ENCODE assay signal across 29 mouse cellular contexts in genomic region chr11:48863808-48864207, GRCm38 (mm10). TPM values are rescaled to one million over a fixed set of nuclear protein-coding genes. Genes with fewer than 3 reads are reported as not detected.
"Had no signal": no experiment of that assay in that cellular context is flagged by ENCODE, and none has a peak within 500 bp of the region (broad histone marks: within the 10 kb centered on the region; RNA-seq: fewer than 3 reads in every experiment).

No protein-coding gene starts in this region.

- DNase-seq: cerebellum, adult 8-10 months; cerebellum, adult 9-10 months; cerebellum, adult 9-11 months; cerebellum, postnatal 10 days; cerebellum, postnatal 14 days; cerebellum, postnatal 25 days; cerebellum, postnatal 36 days; embryo, embryonic 11 days; forebrain, postnatal 0 days; gastrocnemius, adult 2 months; gastrocnemius, postnatal 10 days; gastrocnemius, postnatal 14 days; gastrocnemius, postnatal 25 days; gastrocnemius, postnatal 36 days; heart, adult 18-20 months; heart, adult 2 months had no signal

- H3K4me3 ChIP-seq: embryonic facial prominence, embryonic 10.5 days; embryonic facial prominence, embryonic 12.5 days; embryonic facial prominence, embryonic 13.5 days; embryonic facial prominence, embryonic 15.5 days; erythroblast, embryonic 14.5 days; forebrain, embryonic 10.5 days; forebrain, embryonic 12.5 days; forebrain, embryonic 13.5 days; forebrain, embryonic 15.5 days; gastrocnemius, adult 2 months; heart, adult 2 months; heart, embryonic 10.5 days had no signal

- H3K36me3 ChIP-seq: embryonic facial prominence, embryonic 10.5 days; embryonic facial prominence, embryonic 12.5 days; embryonic facial prominence, embryonic 13.5 days; embryonic facial prominence, embryonic 15.5 days; forebrain, embryonic 10.5 days; forebrain, embryonic 12.5 days; forebrain, embryonic 15.5 days; heart, embryonic 10.5 days had no signal

- H3K9ac ChIP-seq: embryonic facial prominence, embryonic 12.5 days; embryonic facial prominence, embryonic 13.5 days; embryonic facial prominence, embryonic 15.5 days; forebrain, embryonic 12.5 days; forebrain, embryonic 13.5 days; forebrain, embryonic 15.5 days; forebrain, postnatal 0 days had no signal

- ATAC-seq: forebrain, embryonic 13.5 days; forebrain, embryonic 14.5 days; forebrain, embryonic 15.5 days; forebrain, embryonic 16.5 days; forebrain, postnatal 0 days had no signal

- H3K4me1 ChIP-seq: embryonic facial prominence, embryonic 10.5 days; embryonic facial prominence, embryonic 12.5 days; embryonic facial prominence, embryonic 15.5 days; heart, embryonic 10.5 days had no signal

- H3K9me3 ChIP-seq: embryonic facial prominence, embryonic 10.5 days; embryonic facial prominence, embryonic 12.5 days; embryonic facial prominence, embryonic 13.5 days; embryonic facial prominence, embryonic 15.5 days; forebrain, embryonic 10.5 days; forebrain, embryonic 12.5 days; forebrain, embryonic 13.5 days; forebrain, embryonic 15.5 days; heart, embryonic 10.5 days had no signal

- H3K27ac ChIP-seq: embryonic facial prominence, embryonic 10.5 days; embryonic facial prominence, embryonic 12.5 days; embryonic facial prominence, embryonic 13.5 days; embryonic facial prominence, embryonic 15.5 days; forebrain, embryonic 10.5 days; forebrain, embryonic 12.5 days; forebrain, embryonic 13.5 days; forebrain, embryonic 15.5 days; gastrocnemius, adult 2 months; heart, adult 2 months; heart, embryonic 10.5 days had no signal

RNA-seq across cellular contexts. Expression of gene Irgm1, which starts 7.7 kb away (rescaled TPM):
- polyA plus RNA-seq: erythroblast, embryonic 14.5 days had no signal

RNA-seq across cellular contexts. Expression of gene Trim7, which starts 37.9 kb away (rescaled TPM):
- polyA plus RNA-seq: erythroblast, embryonic 14.5 days had no signal

RNA-seq across cellular contexts. Expression of gene Gm5431, which starts 38.2 kb away (rescaled TPM):
- polyA plus RNA-seq: erythroblast, embryonic 14.5 days; forebrain, embryonic 10.5 days; forebrain, embryonic 11.5 days had no signal
